Mouse (Mus musculus) G1E-ER4 (cell line): ENCODE data around the gene Wasl. TPM values are rescaled to one million over a fixed set of nuclear protein-coding genes. Genes with fewer than 3 reads are reported as not detected.

ENCODE experiments used
- GATA1 ChIP-seq: IDR thresholded peaks from one replicate; pipeline ENCODE4 v1.8.0; 2012; ENCODE audit warnings: low read length, inconsistent platforms
- polyA plus RNA-seq: library from polyadenylated mRNA; stranded (reverse); fragments of >175 nt; gene quantifications from 2 replicates; pipeline ENCODE4 v1.2.3, GENCODE M21; 2012

The Wasl gene
- polyA plus RNA-seq, 1 experiment, result 42.4 TPM

GRCm38 (mm10) chr6:24657647-24658387 lies 7.0 kb downstream of the Wasl start:
- TF ChIP-seq GATA1, result no peak

- TF ChIP-seq GATA1, result no peak
Measured at GRCm38 (mm10) chr6:24656094-24656493, 8.7 kb downstream of the Wasl start.

- no peak for TF ChIP-seq GATA1
Measured at GRCm38 (mm10) chr6:24651538-24651937, 13.3 kb downstream of the Wasl start.

GRCm38 (mm10) chr6:24650719-24651118 lies 14.1 kb downstream of the Wasl start:
- TF ChIP-seq GATA1, result no peak

- no peak for TF ChIP-seq GATA1
Measured at GRCm38 (mm10) chr6:24648403-24648802, 16.4 kb downstream of the Wasl start.

- no peak for TF ChIP-seq GATA1
Measured at GRCm38 (mm10) chr6:24647103-24647691, 17.6 kb downstream of the Wasl start.

- no peak for TF ChIP-seq GATA1
Measured at GRCm38 (mm10) chr6:24645346-24646053, 19.3 kb downstream of the Wasl start.

- TF ChIP-seq GATA1, result no peak
Measured at GRCm38 (mm10) chr6:24642960-24643359, 21.8 kb downstream of the Wasl start.

- no peak for TF ChIP-seq GATA1
Measured at GRCm38 (mm10) chr6:24642161-24642560, 22.6 kb downstream of the Wasl start.

- TF ChIP-seq GATA1, result no peak
Measured at GRCm38 (mm10) chr6:24641286-24641685, 23.5 kb downstream of the Wasl start.

- TF ChIP-seq GATA1, result no peak
Measured at GRCm38 (mm10) chr6:24635814-24636213, 29.0 kb downstream of the Wasl start.

- no peak for TF ChIP-seq GATA1
Measured at GRCm38 (mm10) chr6:24634065-24634464, 30.7 kb downstream of the Wasl start.

- no peak for TF ChIP-seq GATA1
Measured at GRCm38 (mm10) chr6:24632061-24632460, 32.7 kb downstream of the Wasl start.

GRCm38 (mm10) chr6:24628499-24628898 lies 36.3 kb downstream of the Wasl start:
- no peak for TF ChIP-seq GATA1

GRCm38 (mm10) chr6:24627586-24628030 lies 37.2 kb downstream of the Wasl start:
- TF ChIP-seq GATA1, result no peak

- no peak for TF ChIP-seq GATA1
Measured at GRCm38 (mm10) chr6:24622098-24622497, 42.7 kb downstream of the Wasl start.
